Mouse (Mus musculus): Measurements from ENCODE around the gene Vps52.

Vps52 gene

GRCm38 (mm10) chr17:34000796-34001195 is 45.2 kb downstream of the Vps52 start:
- peak; percentile 20 for DNase-seq (ENCODE audit: low read depth, low spot score)

GRCm38 (mm10) chr17:34003426-34003825 is 47.8 kb downstream of the Vps52 start:
- DNase-seq (ENCODE audit: low read depth, low spot score): peak; percentile 78

- no peak for DNase-seq (ENCODE audit: low read depth, low spot score)
Observed at GRCm38 (mm10) chr17:34006570-34006969, 51.0 kb downstream of the Vps52 start.

- no peak for DNase-seq (ENCODE audit: low read depth, low spot score)
Observed at GRCm38 (mm10) chr17:34010156-34010555, 54.5 kb downstream of the Vps52 start.

- no peak for DNase-seq (ENCODE audit: low read depth, low spot score)
Observed at GRCm38 (mm10) chr17:34013436-34013835, 57.8 kb downstream of the Vps52 start.

Data from CD4-positive, CD25-positive, alpha-beta regulatory T cell, adult 2 months (primary cell).